ENCODE assay signal across 11 mouse cellular contexts in the genomic region with DNA sequence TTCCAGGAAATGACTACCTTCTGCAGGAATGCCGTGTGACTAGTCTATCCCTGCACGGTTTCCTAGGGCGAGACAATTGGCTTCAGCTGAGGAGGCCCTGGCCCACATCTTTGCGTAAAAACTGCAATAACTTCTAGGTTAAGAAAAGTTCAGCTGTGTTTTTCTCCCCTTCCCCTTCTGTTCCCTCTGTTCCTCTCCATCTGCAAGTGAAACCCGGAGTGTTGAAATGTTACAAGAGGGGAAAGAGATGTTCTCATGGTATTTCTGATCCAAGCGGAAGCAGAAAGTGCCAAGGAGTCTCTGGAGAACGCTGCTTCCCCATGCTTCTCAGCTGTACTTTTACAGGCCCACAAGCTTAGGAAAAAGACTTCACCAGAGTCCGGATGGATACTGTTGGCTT.
DNase-seq lines count a peak whose midpoint lies in the region; ATAC-seq and TF ChIP-seq lines count a peak whose summit lies in the region.
"Had no signal": no experiment of that assay in that cellular context is flagged by ENCODE, and none has a peak within 500 bp of the region (broad histone marks: within the 10 kb centered on the region; RNA-seq: fewer than 3 reads in every experiment).

No protein-coding gene starts in this region.

- no peak for TF ChIP-seq CTCF in forebrain, postnatal 0 days (IDR thresholded peaks at IDR 0.05; ENCODE audit: low read depth)

- H3K27me3 ChIP-seq in forebrain, postnatal 0 days (ENCODE audit: insufficient read depth, low read length), result no peaks in the 10 kb centered on the region
- H3K27me3 ChIP-seq in forebrain, embryonic 14.5 days (replicated peaks; ENCODE audit: control insufficient read depth, insufficient read depth, low read length), result no peaks in the 10 kb centered on the region
- H3K27me3 ChIP-seq: megakaryocyte, embryonic 14.5 days had no signal

- intact Hi-C loops in heart, postnatal 14 days (cut with DNase I), result no loop called here

- no peak for ATAC-seq in forebrain, postnatal 0 days
- ATAC-seq in forebrain, embryonic 14.5 days, result no peak

- no peak overlapping the region for H3K4me3 ChIP-seq in forebrain, postnatal 0 days (ENCODE audit: low read depth, low read length)
- no peak overlapping the region for H3K4me3 ChIP-seq in forebrain, embryonic 14.5 days (ENCODE audit: low read depth, low read length)
- H3K4me3 ChIP-seq: megakaryocyte, embryonic 14.5 days had no signal

- DNase-seq in forebrain, postnatal 0 days, result peak; percentile 16
- DNase-seq in forebrain, embryonic 14.5 days (ENCODE audit: low spot score), result no peak
- peak; percentile 43 for DNase-seq in urinary bladder, postnatal 14 days (ENCODE audit: low spot score)
- no peak for DNase-seq in urinary bladder, postnatal 25 days (ENCODE audit: low spot score)
- peak; percentile 62 to 77 for DNase-seq in heart, postnatal 14 days
- peak; percentile 79 for DNase-seq in skeletal muscle tissue, adult 2 months (ENCODE audit: low read depth, low spot score)
- no peak for DNase-seq in thymus, postnatal 4 days
- no peak for DNase-seq in embryo, embryonic 9.5 days (ENCODE audit: extremely low spot score)
- DNase-seq: cerebellum, adult 11 months; kidney, postnatal 25 days had no signal

- H3K36me3 ChIP-seq in forebrain, postnatal 0 days (ENCODE audit: insufficient read depth), result no peaks in the 10 kb centered on the region
- no peaks in the 10 kb centered on the region for H3K36me3 ChIP-seq in forebrain, embryonic 14.5 days (ENCODE audit: control insufficient read depth, insufficient read depth, low read length)

- no peak overlapping the region for H3K9ac ChIP-seq in forebrain, postnatal 0 days
- H3K9ac ChIP-seq in forebrain, embryonic 14.5 days (ENCODE audit: low read length), result no peak overlapping the region

- no peak overlapping the region for H3K27ac ChIP-seq in forebrain, postnatal 0 days (ENCODE audit: low read depth, low read length)
- H3K27ac ChIP-seq in forebrain, embryonic 14.5 days (ENCODE audit: low read depth, low read length), result no peak overlapping the region

- no peaks in the 10 kb centered on the region for H3K9me3 ChIP-seq in forebrain, postnatal 0 days (ENCODE audit: low read length)
- H3K9me3 ChIP-seq in forebrain, embryonic 14.5 days (replicated peaks; ENCODE audit: control insufficient read depth, low read length), result no peaks in the 10 kb centered on the region

- no peak overlapping the region for H3K4me2 ChIP-seq in forebrain, postnatal 0 days (ENCODE audit: low read depth)
- no peak overlapping the region for H3K4me2 ChIP-seq in forebrain, embryonic 14.5 days (ENCODE audit: low read length)

- 73% methylated on average over 8 of the region's 8 CpGs for WGBS in forebrain, postnatal 0 days
- 87% methylated on average over 8 of the region's 8 CpGs for WGBS in forebrain, embryonic 14.5 days

- 0 out of 2 replicates have a peak, but pooled peaks cover 3% of the 10 kb centered on the region for H3K4me1 ChIP-seq in forebrain, postnatal 0 days (ENCODE audit: insufficient read depth)
- H3K4me1 ChIP-seq in forebrain, embryonic 14.5 days (ENCODE audit: control insufficient read depth, insufficient read depth, low read length), result 0 out of 2 replicates have a peak, but pooled peaks cover 4% of the 10 kb centered on the region
- H3K4me1 ChIP-seq: megakaryocyte, embryonic 14.5 days had no signal

Comparison
In these comparisons a context has a peak if more than half of its experiments do, and no peak if none do; other contexts are left out.
1. DNase-seq: peak in forebrain, postnatal 0 days (single experiment), urinary bladder, postnatal 14 days (single experiment), heart, postnatal 14 days (2 of 2) and skeletal muscle tissue, adult 2 months (single experiment); none in forebrain, embryonic 14.5 days (single experiment), urinary bladder, postnatal 25 days (single experiment), thymus, postnatal 4 days (single experiment) and embryo, embryonic 9.5 days (single experiment).